Mouse (Mus musculus) urinary bladder, adult 2 months (tissue): ENCODE results near the gene Tor4a. TPM values are rescaled to one million over a fixed set of nuclear protein-coding genes. Genes with fewer than 3 reads are reported as not detected.

Experiments
- DNase-seq: peaks from one replicate; pipeline ENCODE4 v3.0.0; 2022; ENCODE audit warnings: low spot score
- polyA plus RNA-seq: library from polyadenylated mRNA; depleted of rRNA; stranded (reverse); fragments of >200 nt; gene quantifications from 2 replicates; pipeline ENCODE4 v1.2.3, GENCODE M21; 2012; rRNA removed

Tor4a gene
- polyA plus RNA-seq, 1 experiment = 25.3 TPM

DNA sequence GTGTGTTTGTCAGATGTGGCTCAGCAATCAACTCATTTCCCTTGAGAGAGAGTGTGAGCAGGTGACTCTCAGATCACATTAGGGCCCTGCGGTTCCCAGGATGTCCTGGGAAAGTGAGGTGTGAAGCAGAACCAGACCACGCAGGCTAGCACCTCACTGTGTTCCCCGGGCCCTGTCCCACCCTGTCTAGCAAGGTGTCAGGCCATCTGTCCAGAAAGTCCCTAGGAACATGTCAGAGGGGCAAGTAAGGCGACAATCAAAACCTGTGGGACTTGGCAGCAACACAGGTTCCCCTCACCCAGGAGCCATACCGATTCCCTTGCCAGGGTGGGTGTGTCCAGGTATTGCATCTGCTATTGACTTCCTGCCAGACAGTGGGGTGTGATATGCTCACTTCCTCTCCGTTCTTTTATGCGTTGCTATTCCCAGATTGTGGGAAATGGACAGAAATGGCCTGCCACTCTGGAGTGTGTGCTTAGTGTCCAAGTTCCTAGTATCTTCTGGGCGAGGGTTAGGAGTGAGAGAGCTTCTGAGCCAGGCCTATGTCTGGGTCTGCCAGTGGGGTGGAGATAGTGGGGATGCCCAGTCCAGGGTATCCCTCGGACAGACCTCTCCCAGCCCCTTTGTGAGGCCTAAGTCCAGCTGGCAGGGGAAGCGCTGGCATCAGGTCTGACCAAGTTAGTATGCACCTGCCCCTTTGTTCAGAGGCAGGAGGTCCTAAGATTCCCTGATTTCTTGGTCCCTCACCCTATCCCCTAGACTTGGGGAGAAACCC lies 26.2 kb downstream of the Tor4a start:
- DNase-seq = no peak

GRCm38 (mm10) chr2:25169778-25170177 lies 26.9 kb downstream of the Tor4a start:
- DNase-seq = no peak

- DNase-seq = no peak
These were observed 28.1 kb downstream of the Tor4a start for GRCm38 (mm10) chr2:25168665-25168978.

- no peak for DNase-seq
These were observed 28.6 kb downstream of the Tor4a start for GRCm38 (mm10) chr2:25167919-25168664.

DNA sequence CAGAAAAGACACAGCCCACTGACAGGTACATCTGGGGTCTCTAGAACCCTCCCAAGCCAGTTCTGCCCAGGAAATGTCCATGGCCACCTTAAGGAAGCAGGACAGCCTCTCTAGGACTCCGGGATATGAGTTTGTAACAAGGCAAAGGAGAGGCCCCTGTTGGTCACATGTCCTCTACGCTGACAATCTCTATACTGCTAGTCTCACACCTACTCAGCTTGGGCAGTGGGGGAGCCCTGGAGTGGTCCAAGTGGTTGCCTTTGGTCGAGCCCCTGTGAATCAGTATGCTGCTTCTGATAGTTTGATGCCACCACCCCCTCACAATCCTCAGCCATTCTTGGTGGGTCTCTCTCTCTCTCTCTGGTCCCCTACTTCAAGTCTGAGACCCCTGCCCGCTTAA lies 29.2 kb downstream of the Tor4a start:
- DNase-seq = no peak

GRCm38 (mm10) chr2:25157655-25158054 lies 39.0 kb downstream of the Tor4a start:
- no peak for DNase-seq

DNA sequence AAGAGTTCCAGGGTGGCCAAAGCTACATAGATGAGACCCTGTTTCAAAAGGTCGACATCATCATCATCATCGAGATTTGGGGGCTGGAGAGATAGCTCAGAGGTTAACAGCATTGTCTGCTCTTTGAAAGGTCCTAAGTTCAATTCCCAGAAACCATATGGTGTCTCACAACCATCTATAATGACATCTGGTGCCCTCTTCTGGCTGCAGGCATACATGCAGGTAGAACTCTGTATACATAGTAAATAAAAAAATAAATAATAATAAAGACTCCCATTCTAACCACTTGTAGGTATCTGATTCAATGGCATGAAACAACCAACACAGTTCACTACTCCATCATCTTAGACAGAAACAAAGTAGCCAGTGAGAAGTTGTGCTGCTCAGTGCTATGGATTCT lies 39.7 kb downstream of the Tor4a start:
- no peak for DNase-seq

GRCm38 (mm10) chr2:25156177-25156576 lies 40.5 kb downstream of the Tor4a start:
- no peak for DNase-seq

DNA sequence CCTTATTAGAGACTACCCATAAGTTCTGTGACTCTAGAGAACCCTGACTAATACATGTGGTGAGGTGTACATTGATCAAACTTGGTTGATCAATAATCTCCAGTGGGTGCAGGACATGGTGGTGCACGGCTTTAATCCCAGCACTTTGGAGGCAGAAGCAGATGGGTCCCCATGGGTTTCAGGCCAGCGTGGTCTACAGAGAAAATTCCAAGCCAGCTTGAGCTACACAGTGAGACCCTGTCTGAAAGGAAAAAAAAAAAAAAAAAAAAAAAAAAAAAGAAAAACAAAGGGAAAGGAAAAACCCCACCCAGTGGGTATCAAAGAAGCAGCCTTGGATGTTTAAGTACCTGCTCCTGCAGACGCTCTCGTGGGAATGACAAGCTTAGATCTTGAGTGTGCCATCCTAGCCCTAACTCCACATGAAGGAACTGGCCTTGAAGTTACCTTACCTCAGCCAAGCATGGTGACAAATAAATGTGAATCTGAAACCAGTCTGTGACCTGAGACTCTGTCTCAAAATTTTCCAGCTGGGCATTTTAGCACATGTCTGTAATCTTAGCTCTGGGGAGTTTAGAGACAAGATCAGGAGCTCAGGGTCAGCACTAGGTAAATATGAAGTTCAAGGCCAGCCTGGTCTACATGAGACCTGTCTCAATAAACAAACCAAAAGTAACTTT lies 45.3 kb downstream of the Tor4a start:
- DNase-seq = no peak

GRCm38 (mm10) chr2:25149643-25150042 lies 47.0 kb downstream of the Tor4a start:
- DNase-seq = no peak

GRCm38 (mm10) chr2:25147892-25148291 lies 48.8 kb downstream of the Tor4a start:
- DNase-seq = no peak

GRCm38 (mm10) chr2:25147398-25147797 lies 49.3 kb downstream of the Tor4a start:
- DNase-seq = no peak

DNA sequence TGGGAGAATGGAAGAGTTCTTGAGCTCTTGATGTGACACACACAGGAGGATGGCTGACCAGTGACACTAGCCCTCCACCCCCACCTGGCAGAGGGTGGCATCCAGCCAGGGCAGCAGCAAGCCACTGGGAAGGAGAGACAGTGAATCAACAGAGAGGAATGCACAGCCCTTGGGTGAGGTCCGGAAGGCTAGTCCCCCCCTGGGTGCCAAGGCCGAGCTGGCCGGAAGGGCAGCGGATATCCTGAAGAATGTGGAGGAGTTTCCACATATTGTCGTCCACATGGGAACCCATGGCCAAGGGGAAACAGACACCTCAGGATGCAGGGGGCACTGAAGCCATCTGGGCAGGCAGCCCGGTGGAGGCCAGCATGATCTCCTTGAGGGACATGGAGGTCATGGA lies 51.3 kb downstream of the Tor4a start:
- DNase-seq = no peak

Other genes starting within 250 kb of the Tor4a start
- gene Zmynd19, start 247.1 kb downstream of the Tor4a start, polyA plus RNA-seq = 9.4 and 11.7 TPM in 2 replicates
- gene Dph7, start 234.5 kb downstream of the Tor4a start, polyA plus RNA-seq = 20.3 and 22.1 TPM in 2 replicates
- 61.3 and 66.0 TPM in 2 replicates for gene Mrpl41, start 221.8 kb downstream of the Tor4a start, polyA plus RNA-seq
- gene Pnpla7, start 220.9 kb downstream of the Tor4a start, polyA plus RNA-seq = 17.2 and 24.1 TPM in 2 replicates
- gene Nsmf, start 142.5 kb downstream of the Tor4a start, polyA plus RNA-seq = 87.4 and 114 TPM in 2 replicates
- gene Entpd8, start 116.6 kb downstream of the Tor4a start, polyA plus RNA-seq = 0.03 and 0.07 TPM in 2 replicates
- 0.13 and 0.18 TPM in 2 replicates for gene Noxa1, start 101.7 kb downstream of the Tor4a start, polyA plus RNA-seq
- 50.1 and 60.0 TPM in 2 replicates for gene Nrarp, start 16.1 kb downstream of the Tor4a start, polyA plus RNA-seq
- gene Nelfb, start 14.6 kb upstream of the Tor4a start, polyA plus RNA-seq = 55.4 and 60.6 TPM in 2 replicates
- gene Stpg3, start 17.8 kb upstream of the Tor4a start, polyA plus RNA-seq = not detected in 2 replicates
- 0.08 and 0.10 TPM in 2 replicates for gene Fam166a, start 21.9 kb upstream of the Tor4a start, polyA plus RNA-seq
- 510 and 610 TPM in 2 replicates for gene Tubb4b, start 27.8 kb upstream of the Tor4a start, polyA plus RNA-seq
- gene Slc34a3, start 37.5 kb upstream of the Tor4a start, polyA plus RNA-seq = 0.03 TPM in 1 of 2 replicates, not detected in the other
- gene Rnf224, start 39.9 kb upstream of the Tor4a start, polyA plus RNA-seq = 0.13 and 0.19 TPM in 2 replicates
- gene Rnf208, start 45.4 kb upstream of the Tor4a start, polyA plus RNA-seq = 12.9 and 14.1 TPM in 2 replicates
- gene Cysrt1, start 45.6 kb upstream of the Tor4a start, polyA plus RNA-seq = 2.0 and 2.5 TPM in 2 replicates
- 21.0 and 23.8 TPM in 2 replicates for gene AL732309.1, start 50.0 kb upstream of the Tor4a start, polyA plus RNA-seq
- 30.7 and 34.2 TPM in 2 replicates for gene Tmem203, start 58.6 kb upstream of the Tor4a start, polyA plus RNA-seq
- 8.0 and 13.6 TPM in 2 replicates for gene Tprn, start 65.7 kb upstream of the Tor4a start, polyA plus RNA-seq
- 58.8 and 84.8 TPM in 2 replicates for gene Ssna1, start 75.6 kb upstream of the Tor4a start, polyA plus RNA-seq
- gene Anapc2, start 75.6 kb upstream of the Tor4a start, polyA plus RNA-seq = 84.5 and 88.3 TPM in 2 replicates
- gene Tmem210, start 91.3 kb upstream of the Tor4a start, polyA plus RNA-seq = not detected in 2 replicates
- gene Lrrc26, start 93.0 kb upstream of the Tor4a start, polyA plus RNA-seq = 7.0 and 8.2 TPM in 2 replicates
- gene Grin1, start 122.3 kb upstream of the Tor4a start, polyA plus RNA-seq = 1.1 TPM in 2 replicates
- 15.2 and 22.8 TPM in 2 replicates for gene Man1b1, start 135.5 kb upstream of the Tor4a start, polyA plus RNA-seq
- gene Dpp7, start 159.5 kb upstream of the Tor4a start, polyA plus RNA-seq = 36.0 and 37.3 TPM in 2 replicates
- gene Uap1l1, start 168.8 kb upstream of the Tor4a start, polyA plus RNA-seq = 36.8 and 38.3 TPM in 2 replicates
- gene Sapcd2, start 175.4 kb upstream of the Tor4a start, polyA plus RNA-seq = 1.6 and 2.5 TPM in 2 replicates
- gene Entpd2, start 199.0 kb upstream of the Tor4a start, polyA plus RNA-seq = 104 and 107 TPM in 2 replicates
- 103 and 126 TPM in 2 replicates for gene Npdc1, start 202.5 kb upstream of the Tor4a start, polyA plus RNA-seq
- 0.19 and 0.29 TPM in 2 replicates for gene Fut7, start 226.4 kb upstream of the Tor4a start, polyA plus RNA-seq
- 6.3 and 16.4 TPM in 2 replicates for gene Abca2, start 231.8 kb upstream of the Tor4a start, polyA plus RNA-seq